Mouse (Mus musculus) thymus, adult 18-20 months (tissue): ENCODE data around the gene Arfrp1.

Experiments
- DNase-seq, 2 experiments: peaks; one replicate each; pipeline ENCODE4 v3.0.0; 2022; ENCODE audit warnings: mixed read lengths in 2 of 2

Arfrp1 gene

DNA sequence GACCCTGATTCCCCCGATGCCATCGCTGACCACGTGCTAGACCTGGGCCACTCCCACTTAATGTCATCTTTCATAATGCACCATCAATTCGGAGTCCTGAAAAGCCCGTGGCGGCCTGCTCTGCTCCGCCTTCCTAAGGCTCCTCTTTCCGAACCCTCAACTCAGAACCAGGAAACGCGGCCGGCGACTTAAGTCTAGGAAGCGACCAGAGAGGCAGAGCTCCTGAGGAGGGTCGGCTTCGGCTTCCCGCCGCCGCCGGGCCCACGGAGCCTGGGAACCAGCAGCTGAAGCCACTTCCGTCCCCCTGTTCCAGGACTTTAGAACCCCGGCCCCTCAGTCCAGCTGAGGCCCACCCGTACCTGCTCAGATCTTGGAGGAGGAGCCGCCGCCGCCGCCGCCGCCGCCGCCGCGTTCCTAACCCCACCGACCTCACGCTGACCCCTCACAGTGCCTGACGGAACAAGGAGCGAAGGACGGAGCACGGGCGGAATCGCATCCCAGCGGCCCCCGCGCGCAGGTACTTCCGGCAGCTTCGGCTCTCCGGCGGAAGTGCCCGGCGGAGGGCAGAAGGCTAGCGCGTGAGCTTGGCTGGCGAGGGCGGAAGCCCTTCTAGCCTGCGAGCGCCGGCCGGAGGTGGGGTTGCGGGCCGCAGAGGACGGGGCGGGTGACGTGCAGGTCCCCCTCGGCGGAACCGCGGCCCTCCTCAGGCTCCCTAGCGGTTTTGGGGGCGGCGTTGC lies at the start of gene Arfrp1, which contains the start of gene Zgpat:
Gene Arfrp1 (minus strand): TSS at position 545 of the 737 bp plus-strand sequence.
Gene Zgpat (plus strand): TSS at position 69 of the 737 bp plus-strand sequence.
- DNase-seq = peak; percentile 78 to 80

GRCm38 (mm10) chr2:181413141-181413540 lies 47.9 kb upstream of the Arfrp1 start:
- DNase-seq = no peak

GRCm38 (mm10) chr2:181410760-181411473 lies 45.7 kb upstream of the Arfrp1 start:
- no peak for DNase-seq

DNA sequence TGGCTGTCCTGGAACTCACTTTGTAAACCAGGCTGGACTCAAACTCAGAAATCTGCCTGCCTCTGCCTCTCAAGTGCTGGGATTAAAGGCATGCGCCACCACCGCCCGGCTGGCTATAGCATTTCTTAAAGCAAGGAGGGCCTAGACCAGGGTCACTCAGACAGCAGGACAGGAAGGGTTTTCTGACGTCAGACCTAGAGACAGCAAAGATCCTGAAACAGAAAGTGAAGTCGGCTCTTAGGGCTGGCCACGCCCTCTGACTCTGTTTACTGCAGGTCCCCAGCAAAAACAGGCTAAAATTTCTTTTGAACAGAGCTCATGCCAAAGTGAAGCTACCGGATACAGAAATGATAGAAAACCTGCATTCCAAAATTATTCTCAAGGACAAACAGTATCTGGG lies 44.4 kb upstream of the Arfrp1 start:
- no peak for DNase-seq

DNA sequence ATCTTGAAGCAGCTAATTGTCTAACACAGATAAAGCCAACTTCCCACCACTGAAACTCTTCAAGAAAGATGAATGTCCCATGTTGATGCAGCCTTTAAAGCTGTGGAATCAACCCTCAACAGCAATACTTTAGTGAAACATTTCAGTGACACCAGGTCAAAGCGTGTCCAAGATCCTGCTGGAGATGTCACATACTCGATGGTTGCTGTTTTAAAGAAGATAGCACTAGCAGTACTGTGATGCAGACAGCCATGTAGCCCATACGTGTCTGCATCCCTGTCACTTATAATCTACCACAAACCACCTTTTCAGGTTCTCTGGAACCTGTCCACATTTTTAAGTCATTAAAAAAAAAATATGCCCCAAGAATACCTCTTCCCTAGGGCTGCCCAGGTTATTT lies 38.5 kb upstream of the Arfrp1 start:
- DNase-seq = no peak

GRCm38 (mm10) chr2:181401497-181401896 lies 36.3 kb upstream of the Arfrp1 start:
- no peak for DNase-seq

- DNase-seq = no peak
Observed at GRCm38 (mm10) chr2:181397207-181397761, 32.1 kb upstream of the Arfrp1 start.

GRCm38 (mm10) chr2:181394086-181394485 lies 28.9 kb upstream of the Arfrp1 start:
- DNase-seq = no peak

GRCm38 (mm10) chr2:181392600-181393213 lies 27.5 kb upstream of the Arfrp1 start:
- DNase-seq = peak; percentile 40 to 42

GRCm38 (mm10) chr2:181391541-181391940 lies 26.3 kb upstream of the Arfrp1 start:
- no peak for DNase-seq

DNA sequence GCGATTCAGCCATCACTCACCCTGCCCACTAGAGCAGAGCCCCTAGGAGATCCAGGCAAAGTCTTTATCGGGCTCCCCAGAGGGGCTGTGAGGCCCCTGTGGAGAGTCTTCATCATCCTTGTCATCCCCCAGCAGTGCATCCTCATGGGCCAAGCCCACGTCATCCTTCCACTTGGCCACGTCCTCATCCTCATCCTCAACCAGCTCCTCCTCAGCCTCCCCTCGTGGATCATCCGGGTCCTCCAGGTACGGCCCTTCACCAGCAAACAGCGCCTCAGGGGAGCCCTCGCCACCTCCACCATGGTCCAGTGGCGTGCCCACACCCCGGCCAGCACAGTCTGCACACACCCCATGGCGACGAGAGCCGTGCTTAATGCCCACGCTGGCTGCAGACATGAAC lies 25.8 kb upstream of the Arfrp1 start:
- DNase-seq = no peak

DNA sequence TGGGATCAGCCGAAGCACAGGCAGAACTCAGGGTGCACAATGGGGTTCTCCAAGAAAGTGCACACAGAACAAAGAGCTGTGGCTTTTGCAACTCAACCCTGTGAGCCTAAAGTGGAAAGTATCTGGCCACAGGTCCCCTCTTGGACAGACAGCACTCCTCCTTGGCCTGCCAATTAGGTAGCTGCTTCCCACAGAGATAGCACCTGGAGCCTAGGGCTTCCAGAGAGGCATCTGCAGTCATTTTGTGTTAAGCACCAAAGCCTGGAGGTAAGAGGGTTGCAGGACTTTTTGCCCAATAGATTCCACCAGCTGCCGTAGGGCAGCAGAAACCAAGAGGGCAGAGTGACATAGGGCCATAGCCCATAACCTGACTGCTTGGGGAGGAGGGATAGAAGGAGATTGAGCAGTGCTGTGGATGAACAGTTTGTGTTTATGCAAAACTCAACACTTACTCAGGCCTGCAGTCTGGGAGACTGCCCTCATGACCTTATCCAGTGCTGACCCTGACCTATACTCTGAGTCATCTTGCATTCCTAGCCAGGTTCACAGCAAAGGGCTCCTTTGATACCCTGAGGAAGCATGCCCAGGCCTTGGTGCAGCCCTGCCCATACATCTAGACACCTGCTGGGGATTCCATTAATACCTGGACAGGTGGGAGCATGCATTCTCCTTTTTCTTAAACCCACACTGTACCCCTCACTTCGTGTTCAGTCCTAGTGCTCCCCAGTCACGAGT lies 25.1 kb upstream of the Arfrp1 start:
- DNase-seq = no peak

DNA sequence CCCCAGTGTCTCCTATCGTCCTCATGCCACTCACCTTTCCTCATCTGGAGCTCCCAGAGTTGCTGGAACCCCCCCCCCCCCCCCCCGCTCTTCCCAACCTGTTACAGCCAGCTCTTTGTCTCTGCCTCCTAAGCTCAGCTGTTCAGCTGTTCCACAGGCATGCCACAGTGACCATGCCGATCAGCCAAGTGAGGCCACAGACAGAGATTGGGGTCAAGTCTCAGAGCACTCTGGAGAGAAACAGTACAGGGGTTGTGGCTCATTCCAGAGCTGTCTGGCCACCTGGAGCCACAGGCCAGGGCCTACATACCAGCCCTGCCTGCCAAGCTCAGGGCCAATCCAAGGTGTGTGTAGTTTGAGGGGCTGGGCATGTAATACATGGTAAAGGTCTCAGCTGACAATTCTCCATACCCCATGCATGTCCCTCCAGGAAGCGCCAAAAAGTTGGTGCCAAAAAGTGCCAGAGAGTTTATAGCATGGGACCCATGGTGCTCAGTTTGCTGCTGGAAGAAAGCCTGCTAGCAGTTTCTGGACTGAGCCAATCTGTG lies 21.5 kb upstream of the Arfrp1 start:
- DNase-seq = no peak

DNA sequence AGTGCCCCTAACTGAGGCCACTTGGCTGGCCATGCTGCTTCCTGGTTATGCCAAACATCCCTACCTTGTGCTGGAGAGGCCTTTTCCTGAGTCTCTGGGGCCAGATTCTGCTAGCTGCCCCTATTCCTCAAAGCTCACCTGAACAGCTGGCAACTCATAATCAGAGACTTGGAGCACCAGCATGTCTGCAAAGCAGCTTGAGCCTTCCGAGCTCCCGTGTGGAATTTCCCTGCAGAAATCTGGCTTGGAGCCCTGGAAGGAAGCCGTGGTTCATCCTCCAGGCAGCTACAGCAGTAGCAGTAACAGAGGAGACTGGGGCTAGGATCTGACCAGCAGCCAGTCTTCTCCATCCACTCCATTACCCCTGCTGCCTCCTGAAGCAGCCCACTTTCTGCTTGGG lies 20.7 kb upstream of the Arfrp1 start:
- no peak for DNase-seq

GRCm38 (mm10) chr2:181384919-181385391 lies 19.8 kb upstream of the Arfrp1 start:
- no peak for DNase-seq

DNA sequence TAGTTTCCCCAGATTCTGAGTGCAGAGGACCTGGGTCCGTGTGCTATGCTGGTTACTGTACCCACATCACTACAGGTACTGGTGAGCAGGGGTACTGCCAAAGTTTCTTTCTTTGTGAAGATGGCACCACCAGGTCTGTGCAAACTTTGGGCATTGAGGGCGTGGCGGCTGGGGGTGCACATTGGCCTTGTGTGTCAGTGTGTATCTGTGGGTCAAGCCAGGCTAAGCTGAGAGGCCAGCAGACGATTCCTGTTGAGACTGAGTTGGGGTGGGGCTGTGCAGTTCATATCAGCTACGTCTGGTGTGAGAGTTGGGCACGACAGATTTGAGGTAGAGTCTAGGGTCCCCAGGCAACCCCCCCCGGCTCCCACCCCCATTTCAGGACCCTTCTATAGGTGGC lies 19.3 kb upstream of the Arfrp1 start:
- no peak for DNase-seq

GRCm38 (mm10) chr2:181381631-181382306 lies 16.6 kb upstream of the Arfrp1 start:
- DNase-seq = no peak

DNA sequence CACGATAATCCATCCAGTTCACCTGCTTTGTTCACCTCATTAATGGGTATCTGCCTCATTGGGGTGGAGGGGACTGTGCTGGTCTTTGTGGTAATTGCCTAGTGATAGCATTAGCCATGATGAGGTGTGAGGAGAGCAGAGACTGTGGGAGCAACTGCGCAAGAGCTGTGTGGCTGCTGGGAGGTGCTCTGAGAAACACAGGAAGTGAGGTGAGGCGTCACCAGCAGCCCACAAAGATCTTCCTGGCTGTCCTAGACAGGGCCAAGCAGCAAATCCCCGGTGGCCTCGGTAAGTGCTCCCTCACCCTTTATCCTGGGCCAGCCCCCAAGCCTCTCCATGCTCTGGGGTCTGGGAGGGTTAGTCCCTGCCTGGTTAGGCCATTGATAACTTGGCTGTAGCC lies 15.9 kb upstream of the Arfrp1 start:
- DNase-seq = peak in 1 of 2 experiments; percentile 29

DNA sequence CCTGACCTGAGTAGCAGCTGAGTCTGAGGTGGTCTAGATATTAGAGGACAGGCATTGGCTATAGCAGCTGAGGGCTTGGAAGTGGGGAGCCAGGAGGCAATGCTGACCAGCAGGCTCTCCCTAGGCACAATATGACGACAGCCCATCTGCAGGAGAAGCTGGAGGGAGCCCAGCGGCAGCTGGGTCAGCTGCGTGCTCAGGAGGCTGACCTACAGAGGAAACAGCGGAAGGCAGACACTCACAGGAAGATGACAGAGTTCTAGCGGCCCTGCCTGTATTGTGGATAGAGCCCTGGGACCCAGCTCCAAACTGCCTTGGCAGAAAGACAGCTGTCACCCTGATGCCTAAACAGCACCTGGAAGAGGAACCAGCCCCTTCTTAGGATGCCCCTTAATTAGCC lies 15.0 kb upstream of the Arfrp1 start:
- DNase-seq = no peak

GRCm38 (mm10) chr2:181379778-181380177 lies 14.6 kb upstream of the Arfrp1 start, which contains the start of gene Lime1:
Lime1 (plus strand) TSS chr2:181380078.
- DNase-seq = no peak

- no peak for DNase-seq
Observed at GRCm38 (mm10) chr2:181378701-181379100, 13.5 kb upstream of the Arfrp1 start.

- no peak for DNase-seq
Observed at GRCm38 (mm10) chr2:181377230-181377629, 12.0 kb upstream of the Arfrp1 start.
